Comparison of ENCODE assay signal across 7 mouse cellular contexts in genomic region chr5:110286446-110287083, GRCm38 (mm10). TPM values are rescaled to one million over a fixed set of nuclear protein-coding genes. Genes with fewer than 3 reads are reported as not detected.
DNase-seq lines count a peak whose midpoint lies in the region; ATAC-seq and TF ChIP-seq lines count a peak whose summit lies in the region.

No protein-coding gene starts in this region.

- no peaks in the 10 kb centered on the region for H3K36me3 ChIP-seq in neural tube, embryonic 11.5 days (ENCODE audit: control insufficient read depth, insufficient read depth, low read length)
- peaks cover 20% of the 10 kb centered on the region for H3K36me3 ChIP-seq in limb, embryonic 15.5 days
- no peaks in the 10 kb centered on the region for H3K36me3 ChIP-seq in stomach, postnatal 0 days (ENCODE audit: control insufficient read depth, insufficient read depth, low read length)

- peak; percentile 78 for ATAC-seq in neural tube, embryonic 11.5 days (ENCODE audit: insufficient read depth, low FRiP score, low TSS enrichment)
- peak; percentile 60; the same call in 1 of the 2 replicates for ATAC-seq in limb, embryonic 15.5 days (ENCODE audit: insufficient number of reproducible peaks, low FRiP score, low TSS enrichment, low read depth)
- ATAC-seq in stomach, postnatal 0 days (ENCODE audit: low FRiP score, low TSS enrichment): peak; percentile 68

- TF ChIP-seq CTCF in embryonic fibroblast, embryonic 13.5 days (IDR thresholded peaks at IDR 0.05; ENCODE audit: borderline replicate concordance, insufficient read depth, low read length): no peak
- TF ChIP-seq CTCF in stomach, postnatal 0 days (IDR thresholded peaks at IDR 0.05; ENCODE audit: low read depth): no peak

- peak overlapping the region; percentile 82 for H3K9ac ChIP-seq in neural tube, embryonic 11.5 days (ENCODE audit: low read length)
- H3K9ac ChIP-seq in limb, embryonic 15.5 days: peak overlapping the region; percentile 88
- H3K9ac ChIP-seq in stomach, postnatal 0 days (ENCODE audit: low read length): peak overlapping the region; percentile 72

- H3K4me3 ChIP-seq in neural tube, embryonic 11.5 days (ENCODE audit: low read depth, low read length): peak overlapping the region; percentile 77
- H3K4me3 ChIP-seq in embryonic fibroblast, embryonic 13.5 days (ENCODE audit: insufficient read depth, low read length): peak overlapping the region; percentile 90
- H3K4me3 ChIP-seq in limb, embryonic 15.5 days: peak overlapping the region; percentile 88
- H3K4me3 ChIP-seq in stomach, postnatal 0 days (ENCODE audit: low read depth, low read length): peak overlapping the region; percentile 54

- H3K27ac ChIP-seq in neural tube, embryonic 11.5 days (ENCODE audit: low read depth, low read length): 0 out of 2 replicates have a peak overlapping the region, but pooled peaks have one; percentile 23
- H3K27ac ChIP-seq in embryonic fibroblast, embryonic 13.5 days (ENCODE audit: insufficient read depth, low read length): no peak overlapping the region
- peak overlapping the region; percentile 77 for H3K27ac ChIP-seq in limb, embryonic 15.5 days
- 0 out of 2 replicates have a peak overlapping the region, but pooled peaks have one; percentile 45 for H3K27ac ChIP-seq in stomach, postnatal 0 days (replicated peaks)

- 3% methylated on average over 30 of the region's 31 CpGs for WGBS in neural tube, embryonic 11.5 days
- WGBS in limb, embryonic 15.5 days: 2% methylated on average over 30 of the region's 31 CpGs
- WGBS in stomach, postnatal 0 days: 1% methylated on average over 30 of the region's 31 CpGs

- no peak for TF ChIP-seq EP300 in stomach, postnatal 0 days (optimal IDR thresholded peaks at IDR 0.05)

- peaks cover 3% of the 10 kb centered on the region; the same call in 1 of the 2 replicates for H3K4me1 ChIP-seq in neural tube, embryonic 11.5 days (ENCODE audit: control insufficient read depth, insufficient read depth, low read length)
- H3K4me1 ChIP-seq in embryonic fibroblast, embryonic 13.5 days (ENCODE audit: control insufficient read depth, insufficient read depth, low read length): peaks cover 5% of the 10 kb centered on the region; the same call in 1 of the 2 replicates
- peaks cover 15% of the 10 kb centered on the region for H3K4me1 ChIP-seq in limb, embryonic 15.5 days
- no peaks in the 10 kb centered on the region; the same call in 1 of the 2 replicates for H3K4me1 ChIP-seq in stomach, postnatal 0 days (replicated peaks; ENCODE audit: control insufficient read depth, insufficient read depth)

- peak overlapping the region; percentile 86 for H3K4me2 ChIP-seq in neural tube, embryonic 11.5 days (ENCODE audit: low read depth)
- H3K4me2 ChIP-seq in limb, embryonic 15.5 days: peak overlapping the region; percentile 93
- peak overlapping the region; percentile 99 for H3K4me2 ChIP-seq in stomach, postnatal 0 days (replicated peaks; ENCODE audit: low read depth)

- no peaks in the 10 kb centered on the region for H3K9me3 ChIP-seq in neural tube, embryonic 11.5 days (ENCODE audit: control insufficient read depth, low read length)
- no peaks in the 10 kb centered on the region for H3K9me3 ChIP-seq in limb, embryonic 15.5 days
- no peaks in the 10 kb centered on the region for H3K9me3 ChIP-seq in stomach, postnatal 0 days (ENCODE audit: control insufficient read depth, low read length)

- no peaks in the 10 kb centered on the region for H3K27me3 ChIP-seq in neural tube, embryonic 11.5 days (ENCODE audit: control insufficient read depth, insufficient read depth, low read length)
- peaks cover 17% of the 10 kb centered on the region for H3K27me3 ChIP-seq in limb, embryonic 15.5 days
- no peaks in the 10 kb centered on the region for H3K27me3 ChIP-seq in stomach, postnatal 0 days (ENCODE audit: control insufficient read depth, insufficient read depth, low read length)

- TF ChIP-seq POLR2A in embryonic fibroblast, embryonic 13.5 days (IDR thresholded peaks at IDR 0.05; ENCODE audit: low read depth, low read length): no peak

- DNase-seq in neural tube, embryonic 11.5 days (ENCODE audit: low spot score): no peak
- no peak for DNase-seq in neural tube, embryonic 10.5 days (ENCODE audit: extremely low spot score, low spot score)
- no peak for DNase-seq in stomach, postnatal 0 days (ENCODE audit: low spot score)
- no peak for DNase-seq in layer of hippocampus, adult 9-11 months
- no peak for DNase-seq in gastrocnemius, adult 18-20 months (ENCODE audit: low spot score)

RNA-seq across cellular contexts. Expression of gene Pole, which starts 0.5 kb away (rescaled TPM):
- polyA plus RNA-seq in neural tube, embryonic 11.5 days (2014; fragmentation: Nextera tagmentation; extraction: Ambion mirVana): 36.4 and 40.1 TPM in 2 replicates
- polyA plus RNA-seq in embryonic fibroblast, embryonic 13.5 days (2011; ENCODE audit: insufficient read length, low read depth, missing spikeins): 20.5 and 27.0 TPM in 2 replicates
- 20.5 and 21.7 TPM in 2 replicates for polyA plus RNA-seq in limb, embryonic 15.5 days (2015; fragmentation: Nextera tagmentation; extraction: Ambion mirVana)
- polyA plus RNA-seq in stomach, postnatal 0 days (2015; fragmentation: Nextera tagmentation; extraction: Ambion mirVana): 4.1 and 4.7 TPM in 2 replicates
- 1 to 10 TPM; 1.4 to 1.6 TPM for total RNA-seq in gastrocnemius, adult 18-20 months (2021)

RNA-seq across cellular contexts. Expression of gene Pxmp2, which starts 0.6 kb away (rescaled TPM):
- 9.5 and 11.6 TPM in 2 replicates for polyA plus RNA-seq in neural tube, embryonic 11.5 days (2014; fragmentation: Nextera tagmentation; extraction: Ambion mirVana)
- 2.8 and 3.3 TPM in 2 replicates for polyA plus RNA-seq in embryonic fibroblast, embryonic 13.5 days (2011; ENCODE audit: insufficient read length, low read depth, missing spikeins)
- 5.2 and 6.4 TPM in 2 replicates for polyA plus RNA-seq in limb, embryonic 15.5 days (2015; fragmentation: Nextera tagmentation; extraction: Ambion mirVana)
- polyA plus RNA-seq in stomach, postnatal 0 days (2015; fragmentation: Nextera tagmentation; extraction: Ambion mirVana): 3.8 and 6.1 TPM in 2 replicates
- total RNA-seq in gastrocnemius, adult 18-20 months (2021): 10 to 100 TPM; 50.2 to 53.2 TPM

RNA-seq across cellular contexts. Expression of gene Pgam5, which starts 16.9 kb away (rescaled TPM):
- 95.2 and 106 TPM in 2 replicates for polyA plus RNA-seq in neural tube, embryonic 11.5 days (2014; fragmentation: Nextera tagmentation; extraction: Ambion mirVana)
- polyA plus RNA-seq in embryonic fibroblast, embryonic 13.5 days (2011; ENCODE audit: insufficient read length, low read depth, missing spikeins): 47.7 and 52.0 TPM in 2 replicates
- 61.0 and 61.4 TPM in 2 replicates for polyA plus RNA-seq in limb, embryonic 15.5 days (2015; fragmentation: Nextera tagmentation; extraction: Ambion mirVana)
- 31.4 and 31.8 TPM in 2 replicates for polyA plus RNA-seq in stomach, postnatal 0 days (2015; fragmentation: Nextera tagmentation; extraction: Ambion mirVana)
- total RNA-seq in gastrocnemius, adult 18-20 months (2021): 10 to 100 TPM; 28.2 to 30.2 TPM

RNA-seq across cellular contexts. Expression of gene Ankle2, which starts 55.8 kb away (rescaled TPM):
- 35.5 and 39.9 TPM in 2 replicates for polyA plus RNA-seq in neural tube, embryonic 11.5 days (2014; fragmentation: Nextera tagmentation; extraction: Ambion mirVana)
- polyA plus RNA-seq in embryonic fibroblast, embryonic 13.5 days (2011; ENCODE audit: insufficient read length, low read depth, missing spikeins): 37.2 and 37.3 TPM in 2 replicates
- 23.2 and 29.7 TPM in 2 replicates for polyA plus RNA-seq in limb, embryonic 15.5 days (2015; fragmentation: Nextera tagmentation; extraction: Ambion mirVana)
- 11.2 and 11.7 TPM in 2 replicates for polyA plus RNA-seq in stomach, postnatal 0 days (2015; fragmentation: Nextera tagmentation; extraction: Ambion mirVana)
- 10 to 100 TPM; 29.7 to 30.3 TPM for total RNA-seq in gastrocnemius, adult 18-20 months (2021)

RNA-seq across cellular contexts. Expression of gene P2rx2, which starts 56.4 kb away (rescaled TPM):
- 0.59 and 1.4 TPM in 2 replicates for polyA plus RNA-seq in neural tube, embryonic 11.5 days (2014; fragmentation: Nextera tagmentation; extraction: Ambion mirVana)
- 0.32 TPM in 1 of 2 replicates, not detected in the other for polyA plus RNA-seq in embryonic fibroblast, embryonic 13.5 days (2011; ENCODE audit: insufficient read length, low read depth, missing spikeins)
- 1.2 and 1.4 TPM in 2 replicates for polyA plus RNA-seq in limb, embryonic 15.5 days (2015; fragmentation: Nextera tagmentation; extraction: Ambion mirVana)
- 0.36 and 0.42 TPM in 2 replicates for polyA plus RNA-seq in stomach, postnatal 0 days (2015; fragmentation: Nextera tagmentation; extraction: Ambion mirVana)
- total RNA-seq in gastrocnemius, adult 18-20 months (2021): not detected
